Mouse (Mus musculus) liver, embryonic 16.5 days (tissue): ENCODE measurements around the gene Calr3. TPM values are rescaled to one million over a fixed set of nuclear protein-coding genes. Genes with fewer than 3 reads are reported as not detected.

Source experiments
- ATAC-seq: fragments of 200-750 bp; cut with Nextera tagmentation; 2 replicates; pipeline ENCODE4 v1.8.0; 2017; ENCODE audit warnings: low read depth, mild to moderate bottlenecking, moderate number of reproducible peaks, moderate library complexity
- H3K27ac ChIP-seq: fragments of 300-500 bp; sonication (generic); 2 replicates; pipeline ENCODE4 v1.5.1; 2014; ENCODE audit warnings: mild to moderate bottlenecking, low read length
- H3K27me3 ChIP-seq: fragments of 300-500 bp; sonication (generic); 2 replicates; pipeline ENCODE4 v1.6.1; 2014; ENCODE audit warnings: low read depth, low read length, mixed read lengths; ENCODE audit not compliant: control insufficient read depth, insufficient read depth
- H3K36me3 ChIP-seq: fragments of 300-500 bp; sonication (generic); 2 replicates; pipeline ENCODE4 v1.6.1; 2014; ENCODE audit warnings: mild to moderate bottlenecking; ENCODE audit not compliant: control insufficient read depth, insufficient read depth
- H3K4me1 ChIP-seq: fragments of 300-500 bp; sonication (generic); 2 replicates; pipeline ENCODE4 v1.6.1; 2014; ENCODE audit warnings: low read depth, low read length, mixed read lengths; ENCODE audit not compliant: control insufficient read depth
- H3K4me2 ChIP-seq: fragments of 300-500 bp; sonication (generic); 2 replicates; pipeline ENCODE4 v1.6.1; 2014; ENCODE audit warnings: low read depth, low read length, mixed read lengths
- H3K4me3 ChIP-seq: fragments of 300-500 bp; sonication (generic); 2 replicates; pipeline ENCODE4 v1.5.1; 2014; ENCODE audit warnings: low read depth, mild to moderate bottlenecking, low read length
- H3K9ac ChIP-seq: fragments of 300-500 bp; sonication (generic); 2 replicates; pipeline ENCODE4 v1.6.1; 2014; ENCODE audit warnings: low read depth, low read length
- H3K9me3 ChIP-seq: fragments of 300-500 bp; sonication (generic); replicated peaks from 2 replicates; pipeline ENCODE4 v1.6.1; 2016; ENCODE audit warnings: low read length; ENCODE audit not compliant: control insufficient read depth
- WGBS: fragments of 180-500 bp; shearing (Covaris S2); extraction: QIAGEN DNeasy Blood & Tissue Kit; methylation state at CpG from one replicate; pipeline ENCODE4 v1.1.7; 2014; ENCODE audit not compliant: insufficient replicate concordance; 5-methylcytosine and 5-hydroxymethylcytosine counted together
- polyA plus RNA-seq: library from polyadenylated mRNA; unstranded; fragments of >200 nt; fragmentation: Nextera tagmentation; extraction: Ambion mirVana; gene quantifications from 2 replicates; pipeline ENCODE4 v1.2.1, GENCODE M21; 2015

The Calr3 gene
- polyA plus RNA-seq, 1 experiment from 2014 or later, result 0.74 TPM

DNA sequence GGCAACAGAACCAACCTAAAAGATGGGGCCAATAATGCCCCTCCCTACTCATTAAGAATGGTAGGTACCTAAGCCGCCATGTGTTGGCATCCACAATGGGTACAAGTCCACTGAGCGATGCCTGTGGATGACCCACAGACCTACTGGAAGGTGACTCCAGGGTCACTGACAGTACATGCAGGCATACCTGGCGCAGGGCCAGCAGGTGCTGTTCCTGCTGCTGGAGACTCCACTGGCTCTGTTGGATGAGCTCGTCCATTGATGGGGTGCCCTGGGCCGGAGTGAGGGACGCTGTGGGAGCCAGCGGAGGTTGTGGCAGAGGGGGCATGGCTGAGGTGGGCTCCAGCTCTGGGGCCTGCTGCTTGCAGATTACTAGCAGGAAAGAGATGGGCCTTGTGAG, 27.0 kb upstream of the Calr3 start:
- H3K27ac ChIP-seq, result no peak overlapping the region
- no peaks in the 10 kb centered on the region for H3K9me3 ChIP-seq
- H3K4me2 ChIP-seq, result no peak overlapping the region
- WGBS, result 89% methylated on average over 6 of the region's 7 CpGs
- H3K36me3 ChIP-seq, result peaks cover 59% of the 10 kb centered on the region
- H3K4me3 ChIP-seq, result no peak overlapping the region
- peaks cover 14% of the 10 kb centered on the region for H3K4me1 ChIP-seq
- H3K9ac ChIP-seq, result no peak overlapping the region
- no peak for ATAC-seq
- H3K27me3 ChIP-seq, result no peaks in the 10 kb centered on the region

DNA sequence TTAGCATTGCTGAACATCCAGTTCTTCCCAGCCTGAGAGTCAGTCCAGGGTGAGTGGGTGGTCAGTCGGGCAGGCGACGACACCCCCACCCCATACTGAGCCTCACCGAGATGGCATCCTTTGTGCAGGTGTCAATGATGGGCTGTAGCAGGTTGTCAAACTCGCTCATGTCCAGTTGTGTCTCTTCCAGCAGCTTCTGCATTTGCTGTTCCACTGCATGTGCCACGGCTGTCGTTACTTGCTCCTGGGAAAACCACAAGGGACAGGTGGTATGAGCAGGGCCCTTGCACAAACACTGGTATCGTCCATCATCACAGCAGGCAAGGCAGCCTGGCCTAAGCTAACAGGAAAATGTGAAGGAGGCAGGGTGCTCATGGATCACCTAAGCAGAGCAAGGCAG, 26.3 kb upstream of the Calr3 start:
- 87% methylated on average over 8 of the region's 8 CpGs for WGBS
- no peak overlapping the region for H3K4me2 ChIP-seq

DNA sequence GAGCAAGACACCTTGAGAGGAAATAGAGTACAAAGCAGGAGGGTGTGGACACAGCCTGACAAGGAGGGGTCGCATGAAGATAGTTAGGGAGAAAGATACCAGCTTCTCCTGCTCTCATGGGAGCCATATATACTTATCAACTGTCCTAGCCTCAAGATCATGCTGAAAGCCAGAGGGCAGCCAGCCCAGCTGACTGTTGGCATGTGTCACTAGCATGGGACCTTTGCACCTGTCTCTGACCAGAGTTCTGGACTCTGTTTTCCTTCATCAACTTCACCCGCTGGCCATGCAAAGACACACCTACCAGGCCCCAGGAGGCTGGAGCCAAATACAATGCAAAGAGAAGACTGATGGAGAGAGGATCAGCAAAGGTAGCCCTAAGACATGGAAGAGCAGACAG, 25.6 kb upstream of the Calr3 start:
- Histone ChIP-seq H3K4me2 (no peak overlapping the region), H3K4me1 (peaks cover 9% of the 10 kb centered on the region), H3K9me3 (no peaks in the 10 kb centered on the region), H3K4me3 (no peak overlapping the region), H3K27ac (no peak overlapping the region), H3K9ac (no peak overlapping the region), H3K36me3 (peaks cover 70% of the 10 kb centered on the region), H3K27me3 (no peaks in the 10 kb centered on the region)
- WGBS, result 65% methylated on average over 2 of the region's 2 CpGs
- peak; percentile 38 for ATAC-seq

More for the DNA sequence above, 26.3 kb upstream of the Calr3 start:
- Histone ChIP-seq H3K9me3 (no peaks in the 10 kb centered on the region), H3K4me1 (peaks cover 11% of the 10 kb centered on the region), H3K4me3 (no peak overlapping the region), H3K9ac (no peak overlapping the region), H3K27ac (no peak overlapping the region), H3K36me3 (peaks cover 66% of the 10 kb centered on the region), H3K27me3 (no peaks in the 10 kb centered on the region)
- ATAC-seq, result no peak

DNA sequence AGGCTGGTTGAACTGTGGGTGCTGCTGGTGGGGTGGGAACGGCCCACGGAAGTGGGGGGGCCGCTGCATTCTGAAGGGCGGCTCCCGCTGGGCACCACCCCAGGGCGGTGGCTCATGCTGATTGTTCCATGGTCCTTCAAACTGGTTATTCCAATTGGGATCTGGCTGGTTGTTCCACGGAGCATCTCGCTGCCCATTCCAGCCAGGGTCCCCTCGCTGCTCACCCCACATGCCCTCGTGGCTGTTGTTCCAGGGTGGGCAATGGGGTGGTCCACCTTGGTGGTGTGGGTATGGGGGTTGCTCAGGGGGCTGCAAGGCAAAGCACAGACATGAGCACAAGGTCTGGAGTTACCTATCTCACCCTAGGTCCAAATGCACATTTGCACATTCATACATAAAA, 20.5 kb upstream of the Calr3 start:
- no peaks in the 10 kb centered on the region for H3K9me3 ChIP-seq
- WGBS, result 79% methylated on average over 10 of the region's 10 CpGs
- H3K4me2 ChIP-seq, result no peak overlapping the region
- H3K27ac ChIP-seq, result no peak overlapping the region
- ATAC-seq, result no peak
- H3K4me1 ChIP-seq, result no peaks in the 10 kb centered on the region
- no peak overlapping the region for H3K9ac ChIP-seq
- no peaks in the 10 kb centered on the region for H3K27me3 ChIP-seq
- H3K36me3 ChIP-seq, result peaks cover 88% of the 10 kb centered on the region
- H3K4me3 ChIP-seq, result no peak overlapping the region

DNA sequence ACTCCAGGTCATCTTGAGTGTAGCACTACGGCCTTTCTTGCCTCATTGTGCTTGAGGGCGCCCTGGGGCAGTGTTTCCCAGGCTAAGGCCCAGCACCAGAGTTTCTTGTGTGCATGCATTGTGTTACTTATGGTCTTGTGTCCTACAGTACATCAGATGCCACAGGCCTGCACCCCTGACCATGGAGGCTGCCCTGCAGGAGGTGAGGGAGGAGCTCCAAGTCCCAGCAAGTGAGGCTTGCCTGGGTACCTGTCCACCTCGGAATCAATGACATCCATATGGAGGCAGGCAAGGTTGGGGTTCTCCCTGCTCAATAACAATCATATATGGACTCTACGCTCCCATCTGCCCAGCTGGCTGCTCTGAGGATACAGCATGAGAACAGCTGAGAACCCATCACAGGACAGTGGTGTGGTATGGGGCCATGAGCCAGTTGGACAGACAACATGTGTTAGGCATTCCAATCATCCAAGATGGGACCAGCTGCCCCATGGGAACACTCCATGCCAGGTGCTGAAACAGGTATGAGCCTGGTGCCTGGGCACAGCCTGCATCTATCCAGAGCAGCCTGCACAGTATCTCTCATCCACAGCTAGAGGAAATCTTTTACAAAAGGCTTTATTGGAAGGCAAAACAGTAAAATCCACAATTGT, 16.3 kb upstream of the Calr3 start:
- WGBS, result 76% methylated on average over 4 of the region's 4 CpGs
- H3K36me3 ChIP-seq, result peaks cover 49% of the 10 kb centered on the region
- H3K4me3 ChIP-seq, result no peak overlapping the region
- H3K9ac ChIP-seq, result no peak overlapping the region
- H3K4me2 ChIP-seq, result no peak overlapping the region
- ATAC-seq, result no peak
- H3K27ac ChIP-seq, result no peak overlapping the region
- H3K27me3 ChIP-seq, result no peaks in the 10 kb centered on the region
- no peaks in the 10 kb centered on the region for H3K9me3 ChIP-seq
- no peaks in the 10 kb centered on the region for H3K4me1 ChIP-seq

DNA sequence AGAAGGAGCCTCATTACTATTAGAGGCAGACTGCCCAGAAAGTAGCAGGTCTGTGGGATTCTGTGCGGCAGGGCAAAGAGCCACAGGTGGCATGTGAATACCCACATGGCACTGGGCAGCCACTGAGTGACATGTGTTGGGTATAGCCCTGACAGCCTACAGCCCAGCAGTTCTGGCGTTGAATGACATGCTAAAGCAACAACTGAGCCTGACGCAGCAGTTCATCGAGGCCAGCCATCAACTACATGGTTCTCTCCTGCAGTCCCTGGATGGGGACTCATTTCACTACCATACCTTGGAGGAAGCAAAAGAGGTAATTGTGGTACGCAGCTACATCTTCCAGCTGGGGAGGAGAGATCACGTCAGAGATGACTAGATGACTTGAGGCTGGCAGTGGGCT, 14.8 kb upstream of the Calr3 start:
- 78% methylated on average over 6 of the region's 6 CpGs for WGBS
- H3K36me3 ChIP-seq, result peaks cover 41% of the 10 kb centered on the region

DNA sequence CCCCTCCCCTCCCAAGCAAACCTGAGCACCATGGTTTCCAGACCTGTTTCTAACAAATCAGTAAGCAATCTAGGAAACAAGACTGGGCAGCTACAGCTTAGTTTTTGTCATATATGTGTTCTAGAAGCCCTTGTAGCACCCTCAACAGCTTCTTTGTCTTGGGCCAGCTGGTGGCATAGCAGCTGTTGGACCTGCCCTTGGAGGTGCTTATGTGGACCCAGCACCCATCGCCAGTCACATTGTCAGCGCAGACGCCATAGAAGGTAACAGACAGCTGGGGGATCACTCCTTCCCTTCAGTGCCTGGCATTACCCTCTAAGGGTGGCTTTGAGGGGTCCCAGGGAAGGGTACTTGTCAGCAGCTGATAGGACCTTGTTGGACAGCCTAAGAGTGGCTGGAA, 14.1 kb upstream of the Calr3 start:
- ATAC-seq, result no peak
- H3K27ac ChIP-seq, result no peak overlapping the region
- no peak overlapping the region for H3K4me3 ChIP-seq
- H3K9me3 ChIP-seq, result peaks cover 2% of the 10 kb centered on the region; the same call in 1 of the 2 replicates
- H3K4me1 ChIP-seq, result no peaks in the 10 kb centered on the region
- peaks cover 34% of the 10 kb centered on the region for H3K36me3 ChIP-seq
- 87% methylated on average over 3 of the region's 3 CpGs for WGBS
- H3K9ac ChIP-seq, result no peak overlapping the region
- H3K27me3 ChIP-seq, result no peaks in the 10 kb centered on the region
- H3K4me2 ChIP-seq, result no peak overlapping the region

More for the DNA sequence above, 14.8 kb upstream of the Calr3 start:
- H3K4me1 ChIP-seq, result no peaks in the 10 kb centered on the region
- ATAC-seq, result no peak
- H3K9me3 ChIP-seq, result peaks cover 2% of the 10 kb centered on the region; the same call in 1 of the 2 replicates
- H3K27ac ChIP-seq, result no peak overlapping the region
- H3K9ac ChIP-seq, result no peak overlapping the region
- no peaks in the 10 kb centered on the region for H3K27me3 ChIP-seq
- no peak overlapping the region for H3K4me2 ChIP-seq
- no peak overlapping the region for H3K4me3 ChIP-seq

DNA sequence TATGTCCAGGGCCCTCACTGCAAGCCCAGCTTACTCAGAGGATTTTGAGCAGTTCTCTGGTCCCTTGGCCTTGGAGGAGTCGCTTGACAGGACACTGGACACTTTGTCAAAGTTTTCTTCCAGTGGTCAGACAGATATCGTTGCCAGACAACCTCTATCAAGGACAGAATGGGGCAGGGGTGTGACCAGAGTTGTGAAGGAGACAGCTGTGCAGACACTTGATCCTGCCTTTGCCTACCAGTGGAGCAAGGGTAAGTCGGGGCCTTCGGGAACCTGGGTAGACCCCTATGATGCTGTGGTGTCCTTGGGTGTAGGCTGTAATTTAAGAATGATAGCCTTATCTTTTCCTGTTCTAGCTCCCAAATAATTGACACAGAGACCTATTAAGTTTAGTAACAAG, 11.6 kb upstream of the Calr3 start:
- no peak for ATAC-seq
- H3K9me3 ChIP-seq, result peaks cover 2% of the 10 kb centered on the region; the same call in 1 of the 2 replicates
- H3K9ac ChIP-seq, result no peak overlapping the region
- peaks cover 10% of the 10 kb centered on the region for H3K36me3 ChIP-seq
- H3K27me3 ChIP-seq, result no peaks in the 10 kb centered on the region
- H3K4me3 ChIP-seq, result no peak overlapping the region
- H3K4me1 ChIP-seq, result 0 out of 2 replicates have a peak, but pooled peaks cover 4% of the 10 kb centered on the region
- H3K27ac ChIP-seq, result no peak overlapping the region
- 75% methylated on average over 4 of the region's 4 CpGs for WGBS
- no peak overlapping the region for H3K4me2 ChIP-seq

DNA sequence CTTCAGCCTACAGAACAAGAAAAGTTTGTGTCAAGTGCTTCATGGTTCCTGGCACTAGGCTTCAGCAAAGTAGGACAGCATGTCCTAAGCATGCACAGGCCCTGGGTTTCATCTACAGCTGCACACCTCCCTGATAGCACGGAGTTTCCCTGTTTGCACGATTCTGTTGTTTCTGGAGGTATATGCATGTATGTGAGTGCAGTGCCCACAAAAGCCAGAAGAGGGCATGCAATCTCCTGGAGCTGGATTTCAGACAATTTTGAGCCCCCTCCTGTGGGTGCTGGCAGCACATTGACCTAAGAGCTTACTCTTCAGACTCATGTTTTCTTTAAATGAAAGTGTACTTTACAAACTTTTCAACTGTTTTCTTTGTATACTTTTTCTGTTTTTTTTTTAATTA, 10.2 kb upstream of the Calr3 start:
- no peak overlapping the region for H3K4me3 ChIP-seq
- H3K4me1 ChIP-seq, result 0 out of 2 replicates have a peak, but pooled peaks cover 4% of the 10 kb centered on the region
- H3K9ac ChIP-seq, result no peak overlapping the region
- no peak for ATAC-seq
- 89% methylated on average over 2 of the region's 2 CpGs for WGBS
- H3K4me2 ChIP-seq, result no peak overlapping the region
- peaks cover 4% of the 10 kb centered on the region for H3K36me3 ChIP-seq
- no peaks in the 10 kb centered on the region for H3K27me3 ChIP-seq
- H3K27ac ChIP-seq, result no peak overlapping the region
- H3K9me3 ChIP-seq, result peaks cover 2% of the 10 kb centered on the region; the same call in 1 of the 2 replicates
